Mouse (Mus musculus) stomach, postnatal 0 days (tissue): ENCODE measurements around the gene Zfp94.

ENCODE experiments used
- CTCF ChIP-seq: IDR thresholded peaks from 2 replicates; pipeline ENCODE4 v1.5.1; 2016; ENCODE audit warnings: antibody characterized with exemption, low read depth, mild to moderate bottlenecking, moderate library complexity
- EP300 ChIP-seq: optimal IDR thresholded peaks from 2 replicates; pipeline ENCODE3; 2016; ENCODE audit warnings: antibody characterized with exemption

DNA sequence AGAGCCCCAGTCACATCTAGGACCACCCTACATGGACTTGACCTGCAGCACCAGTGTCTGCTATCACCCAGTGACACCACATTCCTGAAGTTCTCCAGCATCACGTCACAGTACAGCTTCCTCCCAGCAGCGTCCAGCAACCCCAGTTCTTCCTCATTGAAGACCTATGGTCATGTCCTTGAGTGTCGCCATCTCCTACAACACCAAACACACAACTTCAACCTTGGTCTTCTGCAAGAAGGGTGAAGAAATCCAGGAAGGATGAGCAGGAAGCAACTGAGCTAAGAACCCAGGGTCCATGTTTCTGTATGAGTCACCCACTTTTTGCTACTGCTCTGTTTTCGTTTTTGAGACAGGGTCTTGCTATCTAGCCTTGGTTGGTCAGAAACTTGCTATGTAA lies 6.1 kb upstream of the Zfp94 start:
- TF ChIP-seq EP300 (no peak), CTCF (no peak)
